Mouse (Mus musculus): ENCODE results near the gene Rabgef1.

The Rabgef1 gene

GRCm38 (mm10) chr5:130256678-130257271 lies 85.2 kb downstream of the Rabgef1 start:
- in situ Hi-C loops (cut with MboI, MseI): loop anchor here (5.0 to 25.0 kb wide), 3 partner anchors 1069 to 1244 kb away; partner anchors contain the start of genes Ran (in 1 of the 2) and Stx2 (in 1 of the 2)

- in situ Hi-C loops (cut with MboI, MseI): loop anchor here (5.0 to 25.0 kb wide), 3 partner anchors 1070 to 1245 kb away; partner anchors contain the start of genes Ran (in 1 of the 2) and Stx2 (in 1 of the 2)
Observed at GRCm38 (mm10) chr5:130257303-130257702, 85.7 kb downstream of the Rabgef1 start.

- in situ Hi-C loops (cut with MboI, MseI): loop anchor here (25.0 kb wide), 2 partner anchors 1076 to 1251 kb away; partner anchors contain the start of genes Ran (in 1 of the 2) and Stx2 (in 1 of the 2)
Observed at GRCm38 (mm10) chr5:130263454-130263853, 91.9 kb downstream of the Rabgef1 start.
